Mouse (Mus musculus) lung, adult 18-20 months (tissue): Measurements from ENCODE around the gene Kmt2d.

Experiments
- DNase-seq, 2 experiments: peaks; one replicate each; pipeline ENCODE4 v3.0.0; 2022; ENCODE audit warnings: mixed read lengths in 2 of 2

Kmt2d gene

DNA sequence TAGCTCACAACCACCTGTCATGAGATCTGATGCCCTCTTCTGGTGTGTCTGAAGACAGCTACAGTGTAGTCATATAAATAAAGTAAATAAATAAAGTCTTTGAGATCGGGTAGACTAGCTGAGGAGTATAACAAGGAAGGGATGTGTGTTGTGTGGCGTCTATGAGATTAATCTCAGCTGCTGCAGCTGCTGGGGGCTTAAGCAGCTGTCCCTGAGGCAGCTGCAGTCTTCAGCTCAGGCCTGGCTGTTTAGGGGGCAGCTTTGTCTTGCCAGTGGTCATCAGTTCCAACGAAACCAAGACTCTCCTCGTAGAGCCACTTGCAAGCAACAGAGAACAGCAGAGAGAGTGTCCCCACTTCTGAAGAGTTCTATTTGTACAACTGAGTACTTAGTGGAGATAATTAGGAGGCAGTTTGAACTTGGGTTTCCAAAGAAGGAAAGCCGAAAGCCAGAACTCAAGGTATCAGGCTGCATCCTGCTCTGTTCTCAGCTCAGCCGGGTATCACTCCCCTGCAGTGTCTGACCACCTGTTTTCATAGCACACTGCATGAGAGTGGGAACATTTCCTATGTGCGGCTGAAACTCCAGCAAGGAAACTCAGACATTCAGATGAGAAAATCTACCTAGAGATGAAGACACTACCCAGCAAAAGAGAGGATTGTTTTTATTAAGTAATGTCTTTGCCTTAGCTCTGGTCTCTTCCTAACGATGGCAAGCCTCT lies 15.8 kb upstream of the Kmt2d start:
- no peak for DNase-seq

DNA sequence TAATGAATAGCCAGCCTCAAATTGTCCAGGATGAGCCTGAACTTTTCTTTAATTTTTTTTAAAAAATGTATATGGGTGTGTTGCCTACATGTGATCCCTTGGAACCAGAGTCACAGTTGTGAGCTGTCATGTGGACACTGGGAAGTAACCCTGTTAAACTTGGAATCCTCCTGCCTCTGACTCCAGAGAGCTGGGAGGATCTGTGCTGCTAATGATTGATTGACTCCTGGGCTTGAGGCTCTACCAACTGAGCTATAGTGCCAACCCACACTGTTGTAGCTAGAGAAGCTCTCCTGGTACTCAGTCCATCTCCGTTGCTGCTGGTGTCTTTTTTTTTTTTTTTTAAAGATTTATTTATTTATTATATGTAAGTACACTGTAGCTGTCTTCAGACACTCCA lies 13.1 kb upstream of the Kmt2d start:
- DNase-seq = no peak

DNA sequence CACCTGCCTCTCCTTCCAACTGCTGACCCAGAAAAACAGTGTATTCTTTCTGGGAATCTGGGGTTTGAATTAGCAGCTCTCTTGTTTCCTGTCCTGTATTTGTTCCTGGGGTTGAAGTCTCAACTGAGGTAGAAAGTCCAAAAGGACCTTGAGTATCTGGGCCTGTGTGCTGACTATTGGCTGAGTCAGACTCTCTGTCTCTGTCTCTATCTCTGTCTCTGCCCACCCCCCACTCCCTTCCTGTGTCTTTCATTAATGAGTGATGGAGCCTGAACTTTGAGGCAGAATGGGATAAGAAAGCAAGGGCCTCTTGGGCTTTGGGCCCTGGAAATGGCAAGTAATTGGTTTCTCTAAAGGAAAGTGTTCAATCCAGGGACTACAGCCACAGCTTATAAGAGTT lies 12.7 kb upstream of the Kmt2d start:
- no peak for DNase-seq

DNA sequence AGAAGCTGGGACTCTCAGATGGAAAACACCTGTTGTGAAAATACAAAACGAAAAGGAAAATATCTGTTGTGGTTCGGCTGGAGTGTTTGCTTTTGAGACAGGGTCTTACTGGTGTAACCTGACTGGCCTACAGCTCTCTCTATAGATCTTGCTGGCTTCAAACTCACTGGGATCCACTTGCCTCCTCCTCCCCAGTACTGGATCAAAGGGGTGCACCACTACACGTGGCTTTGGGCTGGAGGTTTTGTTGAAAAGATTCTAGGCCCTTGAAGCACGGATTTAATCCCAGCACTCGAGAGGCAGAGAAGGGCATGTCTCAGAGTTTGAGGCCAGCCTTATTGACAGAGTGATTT lies 10.6 kb upstream of the Kmt2d start:
- no peak for DNase-seq

DNA sequence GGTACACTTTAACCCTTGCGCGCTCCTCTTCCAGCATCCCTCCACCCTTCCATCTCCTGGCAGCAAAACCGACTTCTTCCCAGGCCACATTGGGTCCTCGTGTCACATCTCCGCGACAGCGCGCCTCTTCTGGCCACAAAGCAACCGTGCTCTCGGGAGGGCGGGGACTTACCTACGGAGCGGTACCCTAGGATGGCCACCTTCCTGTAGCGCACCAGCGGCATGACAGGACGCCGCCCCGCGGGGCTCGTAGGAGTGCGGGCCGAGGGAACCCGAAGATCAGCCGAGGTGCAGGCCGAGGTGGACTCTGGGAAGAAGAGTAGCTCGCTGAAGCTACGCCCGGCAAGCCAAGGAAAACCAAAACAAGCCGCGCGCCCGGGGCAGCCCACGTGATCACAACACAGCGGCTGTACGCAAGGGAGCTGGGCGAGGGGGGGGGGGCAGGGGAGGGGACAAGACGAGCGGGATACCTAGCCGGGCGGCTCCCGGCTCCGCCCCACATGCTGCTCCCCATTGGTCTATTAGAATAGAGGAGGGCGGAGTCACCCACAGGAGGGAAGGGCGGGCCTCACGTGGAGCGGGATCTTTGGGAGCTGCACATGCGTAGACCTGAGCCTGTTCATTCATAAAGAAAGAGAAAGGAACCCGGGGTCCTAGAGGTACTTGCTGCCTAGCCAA lies 10.1 kb upstream of the Kmt2d start:
- DNase-seq = peak; percentile 95 to 97

DNA sequence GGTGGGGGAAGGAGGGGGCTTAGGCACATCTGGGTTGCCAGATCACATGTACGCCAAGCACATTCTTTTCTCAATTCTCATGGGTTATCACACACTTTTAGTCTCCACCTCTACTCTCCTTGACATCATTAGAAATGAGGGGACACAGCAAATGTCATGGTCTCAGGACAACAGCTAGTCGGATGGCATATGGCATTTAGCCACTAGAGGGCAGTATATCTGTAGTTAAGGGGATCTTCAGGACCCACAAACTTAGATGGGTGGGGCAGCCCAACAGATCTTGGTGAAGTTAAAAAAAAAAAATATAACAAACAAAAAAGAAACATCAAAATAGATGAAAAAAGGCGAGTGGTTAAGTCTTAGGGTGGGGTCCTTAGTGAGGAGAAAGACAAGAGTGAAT lies 6.3 kb upstream of the Kmt2d start:
- DNase-seq = peak; percentile 25 to 71

DNA sequence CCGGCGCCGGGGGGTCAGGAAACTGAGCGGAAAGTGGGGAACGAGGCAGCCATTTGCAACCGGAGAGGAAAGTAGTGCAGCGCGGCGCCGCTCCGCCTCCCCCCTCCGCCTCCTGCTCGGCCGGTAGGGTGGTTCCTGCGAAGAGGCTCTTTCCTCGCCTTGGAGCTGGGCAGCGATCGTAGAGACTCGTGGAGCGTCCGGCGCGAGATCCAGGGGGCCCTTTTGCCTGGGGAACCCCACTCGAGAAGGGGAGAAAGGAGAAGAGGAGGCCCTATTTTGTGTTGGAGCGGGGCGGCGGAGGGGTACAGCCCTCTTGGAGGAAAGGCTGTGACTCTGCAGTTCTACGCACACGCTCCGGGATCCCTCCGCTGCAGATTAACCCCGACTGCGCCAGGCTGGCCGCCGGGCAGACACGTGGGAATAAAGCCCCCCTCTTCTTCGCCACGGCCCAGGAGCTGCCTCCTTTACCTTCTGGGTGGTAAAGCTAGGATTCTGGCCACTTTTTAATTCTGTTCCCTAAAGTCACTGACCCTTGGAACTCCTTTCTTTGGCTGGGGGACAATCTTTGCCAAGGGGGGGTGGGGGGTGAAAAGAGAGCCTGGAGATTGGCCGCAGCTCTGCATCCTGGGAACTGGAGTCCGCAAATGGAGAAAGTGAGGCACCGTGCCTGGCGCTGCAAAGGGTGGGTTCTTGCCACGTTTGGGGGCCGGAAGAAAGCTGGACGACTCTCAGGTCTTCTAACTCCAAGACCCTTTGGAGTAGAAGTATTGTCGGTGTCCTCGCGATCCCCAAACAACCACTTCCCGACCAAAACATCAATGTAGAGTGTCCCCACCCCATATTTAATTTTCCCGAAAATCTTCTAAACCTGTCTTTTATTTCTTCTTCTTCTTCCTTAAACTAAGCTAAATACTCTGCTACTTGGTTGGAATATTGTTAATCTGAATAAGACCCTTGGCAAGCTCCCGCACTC lies 1.2 kb upstream of the Kmt2d start:
- peak; percentile 93 for DNase-seq

DNA sequence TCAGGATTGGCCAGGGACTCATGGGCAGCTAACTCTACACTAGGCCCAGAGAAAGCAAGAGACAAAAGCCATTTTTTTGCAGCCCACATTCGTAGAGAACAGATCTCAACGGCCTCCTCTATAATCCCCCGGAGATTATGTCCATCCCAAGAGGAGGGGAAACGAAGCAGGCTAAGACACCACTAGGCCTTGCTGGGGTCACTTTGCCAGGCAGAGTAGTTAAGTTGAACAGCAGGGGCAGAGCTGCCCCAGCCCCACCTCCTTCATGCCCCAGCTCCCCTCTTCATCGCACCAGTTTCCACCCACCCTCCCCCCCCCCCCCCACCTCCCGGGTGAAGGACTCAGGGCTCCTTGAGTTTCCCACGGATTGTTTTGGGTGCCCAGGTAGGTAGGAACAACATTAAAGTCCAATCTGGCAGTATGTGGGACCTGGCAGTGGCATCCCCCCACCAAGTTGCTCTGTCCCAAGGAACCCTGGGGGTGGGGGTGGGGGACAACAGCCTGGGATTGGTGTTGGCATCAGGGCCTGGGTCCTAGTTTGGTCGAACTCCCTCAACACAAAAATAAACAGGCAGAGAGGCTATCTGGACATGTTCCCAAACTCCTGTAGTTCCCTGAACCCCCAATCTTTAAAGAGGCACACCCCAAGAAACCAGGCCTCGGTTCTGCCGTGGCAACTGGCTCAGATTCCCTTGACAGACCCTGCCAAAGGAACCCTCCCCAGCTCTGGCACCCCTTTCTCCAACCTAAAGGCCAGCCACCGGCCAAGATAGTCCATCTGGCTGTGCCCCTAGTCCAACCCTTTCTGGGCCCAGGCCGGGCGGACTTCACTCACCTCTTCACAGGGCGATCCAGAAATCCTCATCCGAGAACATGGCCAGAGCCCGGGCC lies 580 bp downstream of the Kmt2d start:
- DNase-seq = peak; percentile 26 to 33

DNA sequence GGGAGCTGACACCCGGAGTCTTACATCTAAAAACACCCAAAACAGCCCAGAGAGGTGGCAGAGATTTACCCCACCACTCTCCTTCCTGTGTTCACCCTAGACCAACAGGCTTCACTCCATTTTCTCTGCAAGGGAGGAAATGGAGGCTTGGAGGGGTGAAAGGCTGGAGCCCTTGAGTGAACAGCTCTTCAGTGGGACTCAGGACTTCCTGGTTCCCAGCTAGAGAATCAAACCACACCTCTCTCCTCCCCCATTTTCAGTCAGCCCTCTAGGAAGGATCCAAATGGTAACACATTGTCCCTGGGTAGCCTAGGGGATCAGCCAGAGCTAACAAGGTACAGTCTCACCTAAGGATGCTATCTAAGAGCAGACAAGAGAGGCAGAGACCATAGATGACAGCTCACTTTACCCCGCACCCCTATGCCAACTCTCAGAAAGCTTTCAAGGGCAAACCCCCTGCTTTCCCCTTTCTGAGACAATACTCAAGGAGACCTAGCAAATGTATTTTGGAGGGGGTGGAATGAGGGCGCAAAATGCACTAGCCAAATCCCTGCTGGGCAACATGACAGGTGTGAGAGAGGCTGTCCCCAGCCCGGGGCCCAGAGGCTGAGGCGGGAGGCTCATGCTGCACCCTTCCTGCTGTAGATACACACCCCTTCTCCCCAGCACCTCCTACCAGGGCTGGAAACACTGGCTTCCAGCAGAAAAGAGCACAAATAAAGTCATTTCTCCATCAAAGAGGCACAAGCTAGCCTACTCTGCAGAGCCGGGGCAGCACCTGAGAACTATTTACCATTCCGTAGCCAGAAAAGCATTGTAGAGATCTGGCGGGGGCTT lies 1.4 kb downstream of the Kmt2d start:
- DNase-seq = peak; percentile 58 to 74

DNA sequence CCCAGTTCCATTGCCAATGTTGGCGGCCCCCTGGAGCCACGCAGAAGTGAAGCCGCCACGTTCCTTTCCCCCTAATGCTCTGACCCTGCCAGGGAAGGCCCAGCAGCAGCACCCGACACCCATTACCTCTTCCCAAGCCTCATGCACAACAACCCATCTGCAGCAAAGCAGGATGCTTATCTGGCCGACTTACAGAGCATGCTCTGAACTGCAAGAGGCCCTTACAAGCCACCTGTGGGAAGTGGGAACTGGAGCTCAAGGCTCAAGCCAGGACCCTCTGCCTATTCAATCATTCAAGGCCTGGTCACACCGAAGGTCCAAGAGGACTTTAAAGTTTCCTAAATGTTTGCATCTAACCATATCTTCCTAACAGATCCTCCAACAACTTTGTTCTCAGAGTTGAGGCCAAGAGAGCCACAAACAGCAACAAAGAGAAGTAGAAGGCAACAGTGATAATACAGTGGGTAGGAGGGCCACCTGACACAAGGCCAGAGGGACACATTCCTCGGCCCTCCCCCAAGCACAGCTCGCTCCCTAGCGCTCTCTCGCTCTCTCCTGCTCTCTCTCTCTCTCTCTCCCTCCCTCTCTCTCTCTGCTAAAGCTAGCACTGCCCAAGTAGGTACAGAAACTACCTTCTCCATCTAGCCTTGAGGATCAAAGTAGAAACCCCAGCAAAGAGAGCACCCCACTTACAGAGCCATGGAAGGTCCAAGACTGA lies 2.5 kb downstream of the Kmt2d start:
- DNase-seq = no peak

DNA sequence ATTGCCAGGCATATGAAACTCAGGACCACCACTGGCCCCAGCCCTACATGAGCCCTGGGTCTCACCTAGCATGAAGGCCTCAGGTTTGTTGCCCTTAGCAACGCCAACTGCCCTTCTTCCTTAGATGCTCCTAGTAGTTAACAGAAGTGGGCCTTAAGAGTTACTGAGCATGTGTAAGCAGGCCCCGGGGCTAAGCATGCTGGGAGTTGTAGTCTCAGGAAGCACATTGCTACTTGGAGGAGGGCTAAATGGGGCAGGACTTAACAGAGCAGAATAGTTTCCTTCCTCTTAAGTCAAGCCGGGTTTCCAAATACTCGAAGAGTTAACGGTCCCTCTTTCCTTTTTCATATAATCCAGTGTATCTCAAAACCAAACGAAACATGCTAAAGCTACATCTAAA lies 3.7 kb downstream of the Kmt2d start:
- peak; percentile 78 to 85 for DNase-seq

DNA sequence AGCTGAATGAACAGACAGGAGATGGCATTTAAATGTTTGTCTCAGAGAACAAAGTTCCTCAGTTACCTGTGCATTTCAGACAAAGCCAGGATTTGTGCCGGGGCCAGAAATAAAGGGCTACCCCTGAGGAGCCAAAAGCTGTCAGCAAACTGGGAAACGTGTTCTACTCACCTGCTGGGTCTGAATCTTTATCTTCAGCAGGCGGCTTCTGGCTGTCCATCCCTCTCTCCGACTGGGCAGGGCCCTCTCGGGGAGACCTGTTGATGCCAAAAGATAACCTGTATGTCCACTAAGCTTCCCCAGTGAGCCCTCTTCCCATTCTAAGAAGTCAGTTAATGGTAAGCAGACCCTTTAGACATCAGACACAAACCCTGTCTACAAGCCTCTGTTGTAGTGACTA lies 4.5 kb downstream of the Kmt2d start:
- DNase-seq = no peak

DNA sequence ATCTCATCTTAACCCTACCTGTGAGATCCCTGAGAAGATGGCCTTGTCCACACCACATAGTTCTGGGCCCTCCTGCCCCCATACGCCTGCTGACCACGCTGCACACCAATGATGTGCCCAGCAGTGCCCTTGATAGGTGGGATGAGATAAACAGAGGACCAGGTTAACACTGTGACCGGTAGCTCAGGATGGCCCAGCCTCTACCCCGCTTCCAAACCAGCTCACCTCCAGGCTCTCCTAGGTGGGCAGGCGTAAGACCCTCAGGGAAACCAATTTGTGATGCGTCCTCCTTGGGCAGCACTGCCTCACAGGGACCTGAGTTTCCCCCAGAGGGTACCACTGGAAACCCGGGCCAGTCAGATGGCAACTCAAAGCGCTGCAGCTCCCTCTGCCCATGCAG lies 5.2 kb downstream of the Kmt2d start:
- DNase-seq = no peak

DNA sequence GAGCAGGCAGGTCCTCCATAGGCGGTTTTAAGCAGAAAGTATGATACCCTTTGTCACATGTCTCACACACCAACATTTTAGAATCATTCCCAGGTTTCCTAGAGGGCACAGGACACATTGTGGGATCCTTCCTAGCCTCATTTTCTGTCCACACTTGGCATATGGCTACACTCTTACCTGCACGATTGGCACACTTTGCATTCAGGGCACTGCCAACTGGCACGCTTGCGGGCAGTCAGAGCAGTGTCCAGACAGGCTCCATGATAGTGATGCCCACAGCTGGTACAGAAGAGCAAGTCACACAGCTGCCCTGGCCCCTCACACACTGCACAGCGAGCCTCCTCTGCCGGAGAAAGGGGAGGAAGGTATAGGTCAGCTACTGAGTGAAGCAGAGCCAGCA lies 6.1 kb downstream of the Kmt2d start:
- no peak for DNase-seq

DNA sequence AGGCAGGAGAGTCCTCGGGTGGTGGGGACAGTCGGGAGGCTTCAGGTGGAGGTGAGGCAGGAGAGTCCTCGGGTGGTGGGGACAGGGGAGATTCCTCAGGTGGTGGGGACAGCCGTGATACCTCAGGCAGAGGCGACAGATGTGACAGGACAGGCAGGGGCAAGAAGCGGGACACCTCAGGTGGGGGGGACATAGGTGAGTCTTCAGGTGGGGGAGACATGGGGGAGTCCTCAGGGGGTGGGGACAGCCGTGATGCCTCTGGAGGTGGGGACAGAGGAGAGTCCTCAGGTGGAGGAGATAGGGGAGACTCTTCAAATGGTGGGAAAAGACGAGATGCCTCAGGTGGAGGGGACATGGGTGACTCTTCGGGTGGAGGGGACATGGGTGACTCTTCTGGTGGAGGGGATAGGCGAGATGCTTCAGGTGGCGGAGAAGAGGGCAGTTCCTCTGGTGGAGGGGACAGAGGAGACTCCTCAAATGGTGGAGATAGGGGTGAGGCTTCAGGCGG lies 7.5 kb downstream of the Kmt2d start:
- no peak for DNase-seq

DNA sequence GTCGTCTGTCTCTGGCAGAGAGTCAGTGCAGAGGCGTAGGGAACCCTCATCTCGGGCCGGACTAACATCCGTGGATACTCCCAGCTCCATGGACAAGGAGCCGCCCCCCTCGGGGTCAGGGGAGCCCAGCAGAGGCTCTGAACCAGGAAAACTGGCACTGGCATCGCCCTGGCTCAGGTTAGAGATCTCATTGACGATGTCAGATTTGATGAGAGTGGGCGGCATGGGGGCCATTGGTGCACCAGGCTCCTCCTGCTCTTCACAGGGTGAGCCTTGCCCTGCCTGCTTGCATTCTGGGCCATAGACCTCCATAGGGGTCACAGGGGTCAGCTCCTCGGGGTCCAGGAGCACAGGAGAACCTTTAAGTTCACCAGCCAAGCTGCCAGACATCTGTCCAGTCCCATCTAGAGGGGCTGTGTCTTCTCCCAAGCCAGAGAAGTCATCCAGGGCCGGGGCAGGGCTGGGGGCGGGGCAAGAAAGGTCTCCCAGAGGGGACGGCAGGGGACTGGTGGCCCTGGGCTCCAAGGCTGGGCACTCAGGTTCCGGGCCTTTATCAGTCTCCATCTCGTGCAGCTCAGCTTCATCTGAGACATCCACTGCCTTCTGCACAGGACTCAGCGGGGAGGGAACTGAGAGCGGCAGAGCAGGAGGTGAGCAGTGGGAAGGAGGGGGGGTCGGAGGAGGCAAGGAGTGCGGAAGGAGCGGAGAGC lies 9.1 kb downstream of the Kmt2d start:
- peak in 1 of 2 experiments; percentile 3 for DNase-seq

DNA sequence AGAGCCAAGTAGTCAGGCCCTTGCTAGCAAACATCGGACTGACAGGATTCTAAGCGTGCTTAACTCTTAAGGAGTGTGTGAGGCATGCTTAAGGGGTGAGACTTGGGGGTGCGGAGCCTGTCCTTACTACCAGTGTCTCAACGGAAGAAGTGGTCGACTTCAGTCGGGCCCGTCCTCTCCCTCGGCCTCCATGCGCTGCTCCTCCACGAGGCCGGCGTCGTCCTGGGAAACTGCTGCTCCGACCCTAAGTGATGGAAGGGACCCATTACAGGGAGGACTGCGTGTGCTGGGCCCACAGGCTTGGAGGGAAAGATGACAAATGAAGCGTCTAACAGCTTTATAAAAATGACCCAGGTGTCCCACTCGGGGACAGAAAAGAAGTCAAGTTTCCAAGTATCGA lies 10.1 kb downstream of the Kmt2d start:
- DNase-seq = no peak

DNA sequence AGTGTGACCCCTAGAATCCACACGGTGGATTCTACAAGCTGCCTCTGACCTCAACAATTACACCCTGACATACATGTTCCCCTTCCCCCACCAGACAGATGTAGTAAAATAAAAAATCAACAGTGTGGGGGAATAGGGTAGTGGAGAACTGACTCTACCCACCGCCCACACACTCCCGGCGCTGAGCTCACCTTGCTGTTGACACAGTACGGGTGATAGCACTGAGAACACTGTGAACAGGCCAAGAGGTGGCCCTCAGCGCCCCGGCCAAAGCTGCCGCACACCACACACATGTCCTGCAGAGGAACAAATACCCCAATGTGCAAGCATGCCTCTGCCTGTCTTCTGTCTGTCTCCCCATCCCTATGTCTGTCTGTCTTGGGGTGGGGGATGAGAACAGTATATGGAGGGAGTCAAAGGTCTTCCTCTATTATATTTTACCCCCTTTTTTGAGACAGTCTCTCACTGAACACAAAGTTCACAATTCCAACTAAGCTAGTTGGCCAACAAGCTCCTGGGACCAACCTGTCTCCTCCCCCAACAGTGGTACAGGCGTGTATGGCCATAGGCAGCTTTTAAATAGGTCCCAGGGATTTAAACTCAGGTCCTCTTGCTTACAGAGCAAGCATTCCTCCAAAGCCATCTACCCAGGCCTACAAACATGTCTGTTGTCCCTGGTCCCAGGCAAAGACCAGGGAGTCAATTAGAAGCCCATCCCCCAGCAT lies 11.5 kb downstream of the Kmt2d start:
- DNase-seq = no peak

DNA sequence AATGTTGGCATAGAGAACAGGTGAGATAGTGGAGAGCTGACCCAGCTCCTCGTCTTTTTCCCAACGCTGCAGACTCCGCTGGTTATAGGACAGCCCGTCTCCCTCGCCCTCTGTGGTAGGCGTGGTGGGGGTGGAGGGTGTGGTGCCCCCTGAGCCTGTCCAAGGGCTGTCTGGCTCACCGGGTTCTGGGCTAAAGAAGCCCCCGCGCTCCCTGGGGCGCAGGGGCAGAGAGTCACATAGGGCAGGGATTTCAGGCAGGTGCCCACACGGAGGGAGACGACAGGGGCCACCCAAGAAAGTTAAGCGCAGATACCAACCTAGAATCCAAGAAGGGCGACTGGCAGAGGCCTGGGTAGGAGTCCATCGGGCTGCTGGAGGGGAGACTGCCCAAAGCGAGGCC lies 16.8 kb downstream of the Kmt2d start:
- DNase-seq = peak in 1 of 2 experiments; percentile 3
